Mouse (Mus musculus) kidney, postnatal 10 days (tissue): ENCODE measurements around the gene Ankfn1.

Experiments used
- DNase-seq: peaks from one replicate; pipeline ENCODE4 v3.0.0; 2021; ENCODE audit warnings: mixed read lengths

Ankfn1 gene

GRCm38 (mm10) chr11:89777431-89777830 is at the start of gene Ankfn1:
TSS of gene Ankfn1 (minus strand) at chr11:89777653.
- DNase-seq, result no peak

- DNase-seq, result no peak
Measured at GRCm38 (mm10) chr11:89823661-89824446, 46.4 kb upstream of the Ankfn1 start.

- no peak for DNase-seq
Measured at GRCm38 (mm10) chr11:89818594-89818993, 41.1 kb upstream of the Ankfn1 start.

GRCm38 (mm10) chr11:89811403-89811802 is 34.0 kb upstream of the Ankfn1 start:
- DNase-seq, result no peak

- DNase-seq, result no peak
Measured at GRCm38 (mm10) chr11:89807998-89808397, 30.5 kb upstream of the Ankfn1 start.

GRCm38 (mm10) chr11:89804822-89805221 is 27.4 kb upstream of the Ankfn1 start:
- DNase-seq, result no peak

- DNase-seq, result no peak
Measured at GRCm38 (mm10) chr11:89803974-89804373, 26.5 kb upstream of the Ankfn1 start.

GRCm38 (mm10) chr11:89792709-89793108 is 15.3 kb upstream of the Ankfn1 start:
- no peak for DNase-seq

GRCm38 (mm10) chr11:89776070-89776469 is 1.4 kb downstream of the Ankfn1 start:
- DNase-seq, result no peak

GRCm38 (mm10) chr11:89774913-89775312 is 2.5 kb downstream of the Ankfn1 start:
- DNase-seq, result no peak

- no peak for DNase-seq
Measured at GRCm38 (mm10) chr11:89772941-89773340, 4.5 kb downstream of the Ankfn1 start.

GRCm38 (mm10) chr11:89765770-89766148 is 11.7 kb downstream of the Ankfn1 start:
- DNase-seq, result no peak

- DNase-seq, result no peak
Measured at GRCm38 (mm10) chr11:89765014-89765769, 12.3 kb downstream of the Ankfn1 start.

GRCm38 (mm10) chr11:89733973-89734693 is 43.3 kb downstream of the Ankfn1 start:
- DNase-seq, result peak; percentile 14

- DNase-seq, result no peak
Measured at GRCm38 (mm10) chr11:89733526-89733925, 43.9 kb downstream of the Ankfn1 start.

GRCm38 (mm10) chr11:89720847-89721246 is 56.6 kb downstream of the Ankfn1 start:
- peak; percentile 83 for DNase-seq

GRCm38 (mm10) chr11:89718491-89718982 is 58.9 kb downstream of the Ankfn1 start:
- DNase-seq, result no peak

GRCm38 (mm10) chr11:89716351-89716750 is 61.1 kb downstream of the Ankfn1 start:
- DNase-seq, result no peak

- no peak for DNase-seq
Measured at GRCm38 (mm10) chr11:89708526-89708925, 68.9 kb downstream of the Ankfn1 start.

- no peak for DNase-seq
Measured at GRCm38 (mm10) chr11:89696431-89697403, 80.7 kb downstream of the Ankfn1 start.

GRCm38 (mm10) chr11:89693686-89694085 is 83.8 kb downstream of the Ankfn1 start:
- DNase-seq, result no peak

GRCm38 (mm10) chr11:89676922-89677321 is 100.5 kb downstream of the Ankfn1 start:
- DNase-seq, result no peak
